Mouse (Mus musculus): Measurements from ENCODE around the gene Acbd7.

The Acbd7 gene

GRCm38 (mm10) chr2:3335611-3336301, at the start of gene Acbd7:
Gene Acbd7 (plus strand): TSS chr2:3336168.
- peak; percentile 53 to 64 for DNase-seq

GRCm38 (mm10) chr2:3286243-3286642, 49.7 kb upstream of the Acbd7 start:
- DNase-seq = no peak

- no peak for DNase-seq
Observed at GRCm38 (mm10) chr2:3289581-3289980, 46.4 kb upstream of the Acbd7 start.

GRCm38 (mm10) chr2:3292170-3292569, 43.8 kb upstream of the Acbd7 start:
- DNase-seq = no peak

GRCm38 (mm10) chr2:3295826-3296225, 40.1 kb upstream of the Acbd7 start:
- DNase-seq = no peak

GRCm38 (mm10) chr2:3305426-3306025, 30.4 kb upstream of the Acbd7 start:
- DNase-seq = peak; percentile 62 to 71

GRCm38 (mm10) chr2:3323132-3323531, 12.8 kb upstream of the Acbd7 start:
- no peak for DNase-seq

- DNase-seq = no peak
Observed at GRCm38 (mm10) chr2:3324381-3325130, 11.4 kb upstream of the Acbd7 start.

GRCm38 (mm10) chr2:3326547-3326946, 9.4 kb upstream of the Acbd7 start:
- no peak for DNase-seq

GRCm38 (mm10) chr2:3327351-3327750, 8.6 kb upstream of the Acbd7 start:
- DNase-seq = peak; percentile 70 to 72

GRCm38 (mm10) chr2:3331071-3331703, 4.8 kb upstream of the Acbd7 start:
- peak in 1 of 2 experiments; percentile 9 for DNase-seq

GRCm38 (mm10) chr2:3332056-3332455, 3.9 kb upstream of the Acbd7 start:
- no peak for DNase-seq

- peak; percentile 95 to 96 for DNase-seq
Observed at GRCm38 (mm10) chr2:3332484-3333242, 3.3 kb upstream of the Acbd7 start, which contains the start of gene Rpp38. Gene Rpp38 (minus strand): TSS chr2:3332643.

- no peak for DNase-seq
Observed at GRCm38 (mm10) chr2:3333761-3334160, 2.2 kb upstream of the Acbd7 start.

GRCm38 (mm10) chr2:3348422-3348821, 12.5 kb downstream of the Acbd7 start:
- no peak for DNase-seq

- peak in 1 of 2 experiments; percentile 12 for DNase-seq
Observed at GRCm38 (mm10) chr2:3348919-3349318, 13.0 kb downstream of the Acbd7 start.

- no peak for DNase-seq
Observed at GRCm38 (mm10) chr2:3353160-3353559, 17.2 kb downstream of the Acbd7 start.

- no peak for DNase-seq
Observed at GRCm38 (mm10) chr2:3355793-3356192, 19.8 kb downstream of the Acbd7 start.

- no peak for DNase-seq
Observed at GRCm38 (mm10) chr2:3356311-3356710, 20.3 kb downstream of the Acbd7 start.

- DNase-seq = no peak
Observed at GRCm38 (mm10) chr2:3357887-3358286, 21.9 kb downstream of the Acbd7 start.

- no peak for DNase-seq
Observed at GRCm38 (mm10) chr2:3361067-3361466, 25.1 kb downstream of the Acbd7 start.

- DNase-seq = no peak
Observed at GRCm38 (mm10) chr2:3365127-3365526, 29.2 kb downstream of the Acbd7 start.
